Mouse (Mus musculus): ENCODE results near the gene Eif2b3. TPM values are rescaled to one million over a fixed set of nuclear protein-coding genes. Genes with fewer than 3 reads are reported as not detected.

Gene Eif2b3
- total and polyA plus RNA-seq, 2 experiments = 4.5 to 9.5 TPM

DNA sequence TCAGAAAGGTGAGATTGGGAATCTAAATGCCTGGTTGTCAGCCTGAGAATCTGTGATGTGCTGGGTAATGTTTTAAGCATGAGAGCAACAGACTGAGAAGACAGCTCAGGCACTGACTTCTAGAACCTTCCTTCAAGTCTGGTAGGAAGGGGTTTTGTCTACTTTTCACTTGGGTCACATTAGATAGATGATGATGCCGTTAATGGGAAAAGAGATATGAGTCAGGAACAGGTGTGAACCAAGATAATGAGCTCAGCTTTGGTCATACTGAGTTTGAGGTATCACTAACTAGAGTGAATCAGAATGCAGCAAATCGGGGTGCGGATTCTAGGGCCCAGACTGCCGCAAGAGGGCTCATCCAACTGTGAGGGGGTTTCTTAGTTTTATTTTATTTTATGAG lies 4.3 kb downstream of the Eif2b3 start:
- peaks cover 22% of the 10 kb centered on the region for H3K36me3 ChIP-seq (ENCODE audit: control insufficient read depth, insufficient read depth, low read length)
- 97% methylated on average over 4 of the region's 4 CpGs for WGBS

GRCm38 (mm10) chr4:117031105-117031504 lies 11.9 kb downstream of the Eif2b3 start:
- Histone ChIP-seq H3K9ac (ENCODE audit: low read depth, low read length) (no peak overlapping the region), H3K27me3 (ENCODE audit: control insufficient read depth, insufficient read depth, low read length) (no peaks in the 10 kb centered on the region), H3K27ac (replicated peaks; ENCODE audit: insufficient read depth, low read depth, low read length) (no peak overlapping the region), H3K36me3 (ENCODE audit: control insufficient read depth, insufficient read depth, low read length) (peaks cover 19% of the 10 kb centered on the region), H3K4me3 (ENCODE audit: insufficient read depth, low read depth, low read length) (no peak overlapping the region), H3K4me1 (ENCODE audit: control insufficient read depth, insufficient read depth, low read length) (no peaks in the 10 kb centered on the region), H3K79me2 (ENCODE audit: control insufficient read depth, insufficient read depth, low read length) (peaks cover 4% of the 10 kb centered on the region; the same call in 1 of the 2 replicates)
- TF ChIP-seq CTCF (IDR thresholded peaks at IDR 0.05; ENCODE audit: low read depth, low read length) = no peak
- no peak for TF ChIP-seq POLR2A (IDR thresholded peaks at IDR 0.05; ENCODE audit: extremely low read depth, insufficient read depth, low read length)
- WGBS = 94% methylated on average over 1 of the region's 1 CpGs
- DNase-seq (ENCODE audit: extremely low read depth, low read depth, low spot score) = no peak

More for the DNA sequence above, 4.3 kb downstream of the Eif2b3 start:
- H3K79me2 ChIP-seq (ENCODE audit: control insufficient read depth, insufficient read depth, low read length) = 0 out of 2 replicates have a peak, but pooled peaks cover 4% of the 10 kb centered on the region
- no peaks in the 10 kb centered on the region for H3K27me3 ChIP-seq (ENCODE audit: control insufficient read depth, insufficient read depth, low read length)
- no peak overlapping the region for H3K4me3 ChIP-seq (ENCODE audit: insufficient read depth, low read depth, low read length)
- no peak for DNase-seq (ENCODE audit: extremely low read depth, low read depth, low spot score)
- H3K4me1 ChIP-seq (ENCODE audit: control insufficient read depth, insufficient read depth, low read length) = 0 out of 2 replicates have a peak, but pooled peaks cover 3% of the 10 kb centered on the region
- TF ChIP-seq CTCF (IDR thresholded peaks at IDR 0.05; ENCODE audit: low read depth, low read length) = no peak
- no peak overlapping the region for H3K27ac ChIP-seq (replicated peaks; ENCODE audit: insufficient read depth, low read depth, low read length)
- no peak overlapping the region for H3K9ac ChIP-seq (ENCODE audit: low read depth, low read length)

GRCm38 (mm10) chr4:117039925-117040687 lies 20.9 kb downstream of the Eif2b3 start:
- Histone ChIP-seq H3K36me3 (ENCODE audit: control insufficient read depth, insufficient read depth, low read length) (peaks cover 5% of the 10 kb centered on the region; the same call in 1 of the 2 replicates), H3K79me2 (ENCODE audit: control insufficient read depth, insufficient read depth, low read length) (peaks cover 3% of the 10 kb centered on the region; the same call in 1 of the 2 replicates), H3K4me1 (ENCODE audit: control insufficient read depth, insufficient read depth, low read length) (peaks cover 8% of the 10 kb centered on the region), H3K9ac (ENCODE audit: low read depth, low read length) (no peak overlapping the region), H3K27me3 (ENCODE audit: control insufficient read depth, insufficient read depth, low read length) (no peaks in the 10 kb centered on the region), H3K27ac (replicated peaks; ENCODE audit: insufficient read depth, low read depth, low read length) (no peak overlapping the region; the same call in 1 of the 2 replicates), H3K4me3 (ENCODE audit: insufficient read depth, low read depth, low read length) (no peak overlapping the region)
- 67% methylated on average over 9 of the region's 9 CpGs for WGBS
- DNase-seq (ENCODE audit: extremely low read depth, low read depth, low spot score) = peak; percentile 23
- TF ChIP-seq CTCF (IDR thresholded peaks at IDR 0.05; ENCODE audit: low read depth, low read length) = no peak
- no peak for TF ChIP-seq POLR2A (IDR thresholded peaks at IDR 0.05; ENCODE audit: extremely low read depth, insufficient read depth, low read length)

DNA sequence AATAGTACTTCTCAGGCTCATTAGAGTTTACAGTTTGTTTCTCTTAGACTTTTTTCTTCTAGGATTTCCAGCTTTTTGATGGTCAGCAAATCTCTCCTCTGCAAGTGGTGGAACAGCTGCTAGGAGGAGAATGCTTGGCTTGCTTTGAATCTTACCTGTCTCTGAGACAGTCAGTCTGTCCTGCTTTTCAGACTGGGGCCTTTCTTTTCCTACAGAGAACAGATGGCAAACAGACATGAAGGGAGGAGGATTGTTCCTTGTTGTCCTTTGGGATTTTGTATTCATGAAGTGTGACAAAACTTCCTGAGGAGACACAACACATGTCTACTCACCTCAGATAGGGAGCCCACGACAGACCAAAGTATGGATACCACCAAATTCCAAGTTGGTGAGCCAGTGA lies 21.6 kb downstream of the Eif2b3 start:
- Histone ChIP-seq H3K79me2 (ENCODE audit: control insufficient read depth, insufficient read depth, low read length) (peaks cover 3% of the 10 kb centered on the region; the same call in 1 of the 2 replicates), H3K27ac (replicated peaks; ENCODE audit: insufficient read depth, low read depth, low read length) (peak overlapping the region; percentile 72), H3K9ac (ENCODE audit: low read depth, low read length) (no peak overlapping the region), H3K4me3 (ENCODE audit: insufficient read depth, low read depth, low read length) (no peak overlapping the region), H3K36me3 (ENCODE audit: control insufficient read depth, insufficient read depth, low read length) (peaks cover 5% of the 10 kb centered on the region; the same call in 1 of the 2 replicates), H3K27me3 (ENCODE audit: control insufficient read depth, insufficient read depth, low read length) (no peaks in the 10 kb centered on the region), H3K4me1 (ENCODE audit: control insufficient read depth, insufficient read depth, low read length) (peaks cover 8% of the 10 kb centered on the region)
- peak; percentile 8 for DNase-seq (ENCODE audit: extremely low read depth, low read depth, low spot score)
- 35% methylated on average over 1 of the region's 1 CpGs for WGBS
- TF ChIP-seq POLR2A (IDR thresholded peaks at IDR 0.05; ENCODE audit: extremely low read depth, insufficient read depth, low read length) = no peak
- no peak for TF ChIP-seq CTCF (IDR thresholded peaks at IDR 0.05; ENCODE audit: low read depth, low read length)

- peaks cover 3% of the 10 kb centered on the region; the same call in 1 of the 2 replicates for H3K36me3 ChIP-seq (ENCODE audit: control insufficient read depth, insufficient read depth, low read length)
- H3K79me2 ChIP-seq (ENCODE audit: control insufficient read depth, insufficient read depth, low read length) = peaks cover 3% of the 10 kb centered on the region; the same call in 1 of the 2 replicates
- H3K4me1 ChIP-seq (ENCODE audit: control insufficient read depth, insufficient read depth, low read length) = peaks cover 8% of the 10 kb centered on the region
- H3K27me3 ChIP-seq (ENCODE audit: control insufficient read depth, insufficient read depth, low read length) = no peaks in the 10 kb centered on the region
- H3K4me3 ChIP-seq (ENCODE audit: insufficient read depth, low read depth, low read length) = no peak overlapping the region
- H3K27ac ChIP-seq (replicated peaks; ENCODE audit: insufficient read depth, low read depth, low read length) = peak overlapping the region; percentile 72
- peak overlapping the region; percentile 9; the same call in 1 of the 2 replicates for H3K9ac ChIP-seq (ENCODE audit: low read depth, low read length)
- peak; percentile 86 for DNase-seq (ENCODE audit: extremely low read depth, low read depth, low spot score)
- TF ChIP-seq CTCF (IDR thresholded peaks at IDR 0.05; ENCODE audit: low read depth, low read length) (no peak), POLR2A (IDR thresholded peaks at IDR 0.05; ENCODE audit: extremely low read depth, insufficient read depth, low read length) (no peak)
- WGBS = 4% methylated on average over 4 of the region's 4 CpGs
These were observed 22.1 kb downstream of the Eif2b3 start for GRCm38 (mm10) chr4:117041283-117041721.

DNA sequence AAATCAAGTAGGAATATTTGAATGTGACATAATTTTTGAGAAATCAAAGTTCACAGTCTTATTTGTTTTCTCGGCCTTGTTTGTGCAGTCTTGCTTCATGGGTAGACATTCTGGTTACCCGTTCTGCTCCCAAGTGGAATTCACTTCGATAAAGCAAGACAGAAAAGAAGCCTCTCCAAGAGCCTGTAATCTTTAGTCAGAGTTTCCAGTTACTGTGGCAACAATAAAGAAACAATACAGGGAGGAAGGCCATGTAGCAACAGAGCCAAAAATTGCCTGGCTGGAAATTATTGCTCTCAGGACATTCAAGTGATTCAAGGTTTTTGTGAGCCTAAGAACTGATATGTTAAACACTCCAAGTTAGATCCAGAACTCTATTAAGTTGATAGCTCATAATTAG lies 29.6 kb downstream of the Eif2b3 start:
- Histone ChIP-seq H3K79me2 (ENCODE audit: control insufficient read depth, insufficient read depth, low read length) (no peaks in the 10 kb centered on the region; the same call in 1 of the 2 replicates), H3K27ac (replicated peaks; ENCODE audit: insufficient read depth, low read depth, low read length) (peak overlapping the region; percentile 44; the same call in 1 of the 2 replicates), H3K9ac (ENCODE audit: low read depth, low read length) (no peak overlapping the region), H3K27me3 (ENCODE audit: control insufficient read depth, insufficient read depth, low read length) (no peaks in the 10 kb centered on the region), H3K4me1 (ENCODE audit: control insufficient read depth, insufficient read depth, low read length) (peaks cover 11% of the 10 kb centered on the region), H3K4me3 (ENCODE audit: insufficient read depth, low read depth, low read length) (no peak overlapping the region), H3K36me3 (ENCODE audit: control insufficient read depth, insufficient read depth, low read length) (peaks cover 6% of the 10 kb centered on the region; the same call in 1 of the 2 replicates)
- peak; percentile 59 for DNase-seq (ENCODE audit: extremely low read depth, low read depth, low spot score)
- WGBS = 12% methylated on average over 3 of the region's 3 CpGs
- TF ChIP-seq POLR2A (IDR thresholded peaks at IDR 0.05; ENCODE audit: extremely low read depth, insufficient read depth, low read length) (no peak), CTCF (IDR thresholded peaks at IDR 0.05; ENCODE audit: low read depth, low read length) (no peak)
